Mouse (Mus musculus): ENCODE data around the gene Cerk. TPM values are rescaled to one million over a fixed set of nuclear protein-coding genes. Genes with fewer than 3 reads are reported as not detected.
"Not testable (repeated sequence)": the region's sequence is repeated elsewhere in the genome, so short reads cannot be mapped to it uniquely, and the experiment has no call there.

Cerk gene
- total RNA-seq, 2 experiments from 2014 or later = 22.7 to 41.2 TPM

DNA sequence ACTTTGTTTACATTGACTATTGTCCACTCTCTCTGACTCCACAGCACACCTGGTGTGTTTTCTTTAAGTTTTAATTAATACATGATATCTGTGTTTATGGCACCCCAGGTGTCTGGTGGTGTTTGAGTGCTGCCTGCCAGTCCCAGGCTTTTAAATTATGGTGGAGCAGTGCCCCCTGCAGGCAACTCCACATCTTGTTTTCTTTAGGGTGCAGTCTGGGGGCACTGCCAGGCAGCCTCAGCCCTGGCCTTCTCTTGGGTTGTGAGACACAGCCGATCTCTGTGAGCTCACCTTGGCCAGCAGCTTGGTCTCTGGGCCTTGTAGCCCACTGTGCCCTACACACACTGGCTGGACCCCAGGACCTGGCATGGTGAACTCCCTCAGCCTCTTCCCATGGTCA, 61.6 kb downstream of the Cerk start:
- peak; percentile 77 for ATAC-seq (ENCODE audit: poor library complexity, severe bottlenecking)

DNA sequence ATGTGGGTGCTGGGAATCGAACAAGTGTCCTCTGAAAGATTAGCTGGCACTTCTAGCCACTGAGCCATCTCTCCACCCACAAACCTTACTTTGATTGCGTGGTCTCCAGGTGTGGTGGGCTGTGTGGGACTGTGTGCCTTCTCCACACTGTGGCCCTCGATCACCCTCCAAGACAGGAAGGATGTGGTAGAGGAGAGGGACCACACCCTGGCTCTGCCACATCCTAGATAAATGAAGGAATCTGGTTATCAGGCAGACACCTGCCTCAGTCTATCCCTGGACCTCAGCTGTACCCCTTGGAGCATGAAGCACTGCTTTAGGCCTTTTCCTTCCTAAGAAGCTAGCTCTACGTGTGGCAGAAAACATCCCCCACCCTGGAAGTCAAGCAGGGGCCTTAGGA, 62.5 kb downstream of the Cerk start:
- no peak for ATAC-seq (ENCODE audit: poor library complexity, severe bottlenecking)

DNA sequence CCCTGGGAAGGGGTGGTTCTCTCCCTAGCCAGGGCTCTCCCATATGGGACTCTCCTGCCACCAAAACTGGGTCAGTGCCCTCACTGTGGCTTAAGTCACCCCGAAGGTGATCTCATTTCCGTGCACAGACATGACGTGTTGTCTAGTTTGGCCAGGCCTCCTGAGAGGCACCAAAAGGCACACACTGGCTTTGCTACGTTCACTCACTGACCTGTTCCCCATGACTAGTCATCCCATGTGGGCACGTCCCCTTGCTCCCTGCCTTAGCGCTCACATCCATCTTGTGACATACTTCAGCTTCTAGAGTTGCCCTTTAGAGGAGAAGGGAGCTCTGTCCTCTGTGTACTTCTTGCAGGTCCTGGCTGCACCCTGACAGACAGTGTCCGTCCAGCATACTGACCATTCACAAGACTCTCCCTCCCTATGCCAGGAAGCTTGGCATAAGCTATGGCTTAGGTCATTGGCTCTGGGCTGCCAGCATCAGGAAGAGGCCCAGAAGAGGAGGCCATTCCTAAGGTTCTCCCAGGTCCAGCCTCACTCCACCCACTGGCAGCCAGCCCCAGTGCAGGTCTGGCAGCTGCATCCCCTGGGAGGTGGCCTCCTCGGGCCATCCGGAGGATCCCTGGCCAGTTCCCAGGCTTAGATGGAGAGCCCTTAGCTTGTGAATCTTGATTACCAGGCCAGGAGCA, 63.5 kb downstream of the Cerk start:
- no peak for ATAC-seq (ENCODE audit: poor library complexity, severe bottlenecking)

DNA sequence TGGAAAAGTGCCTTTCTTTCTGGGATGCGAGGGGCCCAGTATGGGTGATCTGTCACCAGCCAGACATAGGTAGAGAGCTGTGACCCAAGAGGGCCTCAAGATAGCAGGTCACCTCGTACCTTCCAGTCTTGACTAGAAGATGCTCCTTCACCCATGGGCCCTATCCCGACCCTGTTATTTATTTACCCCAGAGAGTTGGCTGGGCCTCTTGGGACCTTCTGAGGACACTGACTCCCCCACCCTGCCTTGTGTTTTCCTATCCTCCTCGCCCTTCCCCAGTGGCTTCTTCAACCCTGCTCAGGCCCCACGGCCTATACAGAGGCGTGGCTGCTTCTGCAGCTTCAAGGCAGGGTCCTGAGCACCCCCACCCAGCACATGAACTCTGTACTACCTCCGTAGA, 66.8 kb downstream of the Cerk start:
- no peak for ATAC-seq (ENCODE audit: poor library complexity, severe bottlenecking)

DNA sequence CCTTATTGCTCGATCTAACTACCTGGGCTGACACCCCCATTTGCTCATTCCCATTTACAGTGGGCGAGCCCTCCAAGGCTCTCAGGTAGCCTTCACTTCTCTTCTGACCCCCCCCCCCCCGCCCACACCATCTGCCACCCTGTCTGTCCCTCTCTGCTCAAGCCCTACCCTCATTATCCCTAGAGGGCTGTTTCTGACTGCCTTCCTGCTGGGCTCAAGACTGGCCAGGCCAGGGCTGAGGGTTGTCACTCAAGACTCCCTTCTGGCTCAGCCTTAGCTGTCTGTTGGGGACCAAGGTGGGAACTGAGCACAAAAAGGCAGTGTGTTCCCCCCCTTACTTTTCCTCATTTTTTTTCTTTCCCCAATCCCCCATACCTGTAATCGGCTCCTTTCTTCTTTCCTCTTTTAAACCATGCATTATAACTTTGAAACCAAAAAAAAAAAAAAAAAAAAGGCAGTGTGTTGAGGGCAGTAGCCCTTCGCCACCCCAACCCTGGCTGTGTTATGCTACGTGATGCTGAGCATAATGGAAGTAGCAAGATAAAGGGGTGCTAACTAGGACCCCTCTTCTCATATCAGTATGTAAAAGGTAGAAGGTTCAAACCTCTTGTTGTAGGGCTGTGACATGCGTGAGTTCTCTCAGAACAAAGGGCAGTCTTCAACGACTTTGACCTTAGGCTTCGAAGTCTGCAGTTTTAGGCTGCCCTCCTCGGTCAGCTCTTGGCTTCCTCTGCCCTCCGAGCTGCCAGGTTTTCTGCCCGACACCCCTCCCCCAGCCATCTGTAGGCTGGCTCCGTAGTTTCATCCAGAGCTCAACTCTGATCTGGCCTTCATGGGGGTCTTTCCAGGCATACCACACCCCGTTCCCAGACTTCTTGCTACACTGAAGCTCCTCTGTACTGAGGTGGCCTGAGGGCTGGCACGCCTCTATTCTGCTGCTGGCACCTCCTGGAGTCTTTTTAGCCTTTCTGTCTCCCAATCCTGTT, 68.5 kb downstream of the Cerk start:
- no peak for ATAC-seq (ENCODE audit: poor library complexity, severe bottlenecking)

DNA sequence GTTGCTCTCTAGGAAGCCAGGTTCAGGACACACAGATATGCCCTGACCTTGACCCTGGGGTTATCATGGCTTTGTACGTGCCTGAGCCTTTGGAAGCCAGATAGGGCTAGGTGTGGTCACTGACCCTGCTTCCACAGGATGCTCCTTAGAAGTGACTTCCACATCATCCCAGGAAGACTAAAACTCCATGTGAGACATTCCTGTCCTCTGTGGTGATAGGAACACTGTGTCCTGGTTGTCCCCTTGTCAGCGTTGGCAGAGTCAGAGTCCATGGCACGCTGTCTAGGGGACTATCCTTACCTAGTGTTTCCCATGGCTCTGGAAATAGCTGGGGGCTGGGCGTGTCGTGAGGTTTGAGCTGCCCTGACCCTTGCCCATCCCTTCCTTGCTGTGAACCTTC, 69.5 kb downstream of the Cerk start:
- ATAC-seq (ENCODE audit: poor library complexity, severe bottlenecking) = no peak

DNA sequence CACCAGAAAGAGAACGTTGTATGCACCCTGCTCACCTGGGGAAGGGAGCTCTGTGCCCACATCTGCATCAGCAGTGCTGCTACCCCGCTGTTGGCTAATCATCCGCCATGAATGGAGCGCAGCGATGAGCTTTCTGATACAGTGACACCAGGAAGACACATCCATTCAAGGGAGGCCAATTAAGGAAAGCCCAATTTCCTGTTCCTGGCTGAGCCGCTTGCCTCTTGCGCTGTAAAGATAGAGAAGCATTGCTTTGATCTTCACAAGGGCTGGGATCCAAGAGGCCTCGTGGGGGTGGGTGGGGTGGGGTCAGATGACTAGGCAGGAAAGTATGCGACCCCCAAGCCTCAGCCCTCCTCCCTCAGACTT, 72.6 kb downstream of the Cerk start:
- ATAC-seq (ENCODE audit: poor library complexity, severe bottlenecking) = no peak

DNA sequence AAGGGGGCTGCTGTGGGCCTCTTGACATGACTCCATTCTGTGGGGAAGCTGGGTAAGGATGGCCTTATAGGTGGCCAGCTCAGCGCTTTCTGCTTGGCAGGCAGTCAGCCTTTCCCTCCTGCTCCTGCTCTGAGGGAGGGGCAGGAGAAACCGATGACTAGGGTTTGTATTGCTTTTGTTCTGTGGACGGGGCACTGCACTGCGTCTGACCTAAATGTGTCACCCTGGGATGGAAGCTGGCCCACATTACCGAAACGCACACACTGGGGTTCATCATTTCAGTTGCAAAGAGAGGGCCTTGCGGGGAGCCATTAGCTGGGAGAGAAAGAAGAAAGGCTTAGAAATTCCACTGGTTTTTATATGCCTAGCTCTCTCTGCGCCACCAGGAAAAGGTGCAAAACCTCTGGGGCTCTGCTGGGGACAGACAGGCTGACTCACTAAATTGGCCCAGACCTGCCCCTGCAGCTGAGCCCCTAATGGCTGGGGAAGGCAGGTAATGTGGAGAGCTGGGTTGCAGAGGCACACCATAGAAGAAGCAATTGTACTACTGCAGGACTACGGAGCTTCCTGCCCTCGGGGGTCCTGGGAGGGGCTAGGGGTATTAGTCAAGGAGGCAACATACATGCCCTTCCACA, 73.1 kb downstream of the Cerk start:
- no peak for ATAC-seq (ENCODE audit: poor library complexity, severe bottlenecking)

DNA sequence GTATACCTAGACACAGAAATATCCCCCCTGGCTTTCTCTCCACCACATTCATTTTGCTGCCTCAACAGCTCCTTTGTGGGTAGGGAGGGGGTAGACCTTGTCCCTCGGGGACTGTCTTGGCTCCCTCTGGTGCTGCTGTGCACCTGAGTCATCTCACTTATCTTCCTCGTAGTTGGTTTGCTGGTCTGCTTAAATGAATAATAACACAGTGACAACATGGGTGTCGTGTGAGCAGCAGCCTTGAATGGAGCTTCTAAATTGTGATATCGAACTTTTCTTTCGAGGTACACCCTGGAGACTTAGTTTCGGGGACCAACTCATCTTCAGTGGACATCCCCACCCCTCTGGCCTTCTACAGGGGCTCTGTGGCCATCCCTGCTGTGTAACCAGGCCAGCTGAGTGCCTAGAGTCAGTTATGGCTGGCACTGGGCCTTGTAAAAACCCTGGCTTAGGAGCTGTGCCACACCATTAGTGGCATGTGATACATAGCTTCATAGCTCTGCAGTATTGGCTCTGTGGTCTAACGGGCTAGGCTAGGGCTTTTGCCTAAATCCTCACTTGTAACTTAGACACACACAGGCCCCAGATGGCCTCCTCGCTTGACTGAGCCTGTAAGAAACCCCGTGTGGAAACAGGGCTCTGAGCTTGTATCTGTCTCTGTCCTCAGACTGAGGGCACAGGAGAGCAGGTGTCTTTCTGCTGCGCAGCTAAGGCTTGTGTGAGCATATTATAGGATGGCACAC, 75.4 kb downstream of the Cerk start:
- ATAC-seq (ENCODE audit: poor library complexity, severe bottlenecking) = no peak

DNA sequence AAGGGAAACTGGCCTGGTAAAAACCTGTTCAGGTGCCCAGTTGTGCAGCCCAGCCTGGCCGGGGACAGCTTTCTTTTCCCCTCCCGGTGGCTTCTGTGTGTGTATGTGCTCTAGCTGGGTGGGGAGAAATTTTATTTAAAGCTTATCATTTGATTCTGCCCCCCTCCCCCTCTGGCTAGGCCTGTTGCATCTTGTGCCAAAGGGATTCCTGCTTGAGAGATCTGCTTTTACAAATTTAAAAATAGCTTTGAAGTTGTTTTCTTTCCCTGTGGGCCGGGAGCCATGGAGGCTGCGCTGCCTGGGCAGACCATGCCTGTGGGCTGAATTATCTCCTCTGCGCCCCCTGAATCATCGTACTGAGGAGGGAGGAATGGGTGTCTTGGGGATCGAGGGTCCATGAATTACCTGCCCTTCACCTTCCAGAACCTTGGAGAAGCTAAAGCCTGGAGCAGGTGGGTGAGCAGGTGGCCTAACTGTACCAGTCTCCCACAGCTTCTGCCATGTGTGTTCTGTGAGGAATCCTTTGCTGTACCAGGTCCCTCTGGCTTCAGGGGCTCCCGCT, 76.2 kb downstream of the Cerk start:
- no peak for ATAC-seq (ENCODE audit: poor library complexity, severe bottlenecking)

DNA sequence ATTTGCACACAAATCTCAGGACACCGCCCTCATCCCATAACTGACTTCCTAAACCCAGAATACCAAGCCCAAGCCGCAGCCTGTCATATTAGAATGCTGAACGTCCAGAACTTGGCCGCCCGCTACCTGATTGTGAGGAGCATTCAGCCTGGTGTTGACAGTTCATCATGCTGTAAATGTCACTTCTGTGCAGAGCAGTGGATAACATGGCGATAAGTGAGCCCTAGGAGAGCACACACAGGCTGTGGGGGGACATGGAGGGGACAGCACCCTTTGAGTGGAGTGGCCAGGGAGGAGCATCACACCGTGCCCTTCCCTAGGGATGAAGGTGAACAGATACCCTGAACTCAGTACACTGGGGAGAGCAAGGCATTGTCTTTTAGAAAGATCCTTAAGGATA, 76.7 kb downstream of the Cerk start:
- no peak for ATAC-seq (ENCODE audit: poor library complexity, severe bottlenecking)

DNA sequence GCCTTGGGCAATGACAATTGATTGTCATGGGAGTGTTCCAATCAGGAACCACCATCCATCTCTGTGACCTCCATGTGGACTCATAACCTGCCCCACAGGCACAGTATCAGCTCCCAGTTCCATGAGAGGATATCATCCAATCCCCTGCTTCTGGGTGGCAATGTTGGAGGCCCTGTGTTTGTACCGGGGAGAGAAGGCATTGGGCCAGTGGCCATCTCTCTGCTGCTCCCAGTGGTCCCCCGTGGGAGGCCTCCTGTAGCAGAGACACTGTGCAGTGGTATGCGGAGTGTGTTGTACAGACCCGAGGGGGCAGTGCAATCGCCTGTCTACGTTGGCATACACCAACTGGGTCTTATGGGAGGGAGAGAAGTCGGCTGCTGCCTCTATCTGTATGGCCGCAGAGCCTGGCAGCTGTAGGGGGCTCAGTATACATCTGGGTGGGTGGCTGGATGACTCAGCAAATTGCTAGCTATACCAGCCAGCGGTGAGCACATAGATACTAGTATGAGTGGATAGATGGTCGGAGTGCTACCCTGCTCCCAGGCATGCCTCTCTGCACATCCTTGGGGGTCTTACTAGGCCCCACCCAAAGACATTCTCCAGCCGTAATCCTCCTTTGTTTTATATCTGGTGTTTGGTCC, 78.0 kb downstream of the Cerk start:
- no peak for ATAC-seq (ENCODE audit: poor library complexity, severe bottlenecking)

DNA sequence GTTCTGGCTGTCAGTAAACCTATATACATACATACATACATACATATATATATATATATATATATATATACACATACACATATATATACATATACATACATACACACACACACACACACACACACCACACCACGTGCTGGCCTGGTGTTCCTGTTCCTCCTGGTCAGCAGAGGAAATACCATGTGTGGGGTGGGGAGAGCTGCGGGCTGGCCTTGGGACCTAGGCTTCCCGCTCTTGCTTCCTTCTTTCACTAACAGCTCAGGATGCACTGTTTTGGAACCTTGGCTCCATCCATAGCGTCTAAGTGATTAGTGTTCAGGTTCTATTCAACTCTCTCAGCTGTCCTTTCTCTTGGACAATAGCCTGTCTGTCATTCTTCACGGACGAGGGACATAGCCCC, 80.2 kb downstream of the Cerk start:
- no peak for ATAC-seq (ENCODE audit: poor library complexity, severe bottlenecking)

DNA sequence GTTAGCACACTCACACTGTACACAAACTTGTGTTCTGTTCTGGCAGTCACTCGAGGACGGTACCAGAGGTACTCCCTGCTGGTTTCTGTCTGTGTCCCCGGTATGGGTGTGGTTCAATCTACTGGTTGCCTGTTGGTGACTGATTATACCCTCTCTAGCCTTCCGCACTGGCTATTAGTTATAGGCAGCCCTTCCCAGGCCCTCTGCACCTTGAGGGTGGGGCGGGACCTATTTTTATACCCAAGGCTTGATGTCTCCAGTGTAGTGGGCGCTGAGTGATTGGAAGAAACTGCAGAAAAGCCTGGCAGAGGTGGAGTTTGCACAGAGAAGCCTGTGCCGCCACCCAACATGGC, 80.6 kb downstream of the Cerk start:
- ATAC-seq (ENCODE audit: poor library complexity, severe bottlenecking) = peak; percentile 48

DNA sequence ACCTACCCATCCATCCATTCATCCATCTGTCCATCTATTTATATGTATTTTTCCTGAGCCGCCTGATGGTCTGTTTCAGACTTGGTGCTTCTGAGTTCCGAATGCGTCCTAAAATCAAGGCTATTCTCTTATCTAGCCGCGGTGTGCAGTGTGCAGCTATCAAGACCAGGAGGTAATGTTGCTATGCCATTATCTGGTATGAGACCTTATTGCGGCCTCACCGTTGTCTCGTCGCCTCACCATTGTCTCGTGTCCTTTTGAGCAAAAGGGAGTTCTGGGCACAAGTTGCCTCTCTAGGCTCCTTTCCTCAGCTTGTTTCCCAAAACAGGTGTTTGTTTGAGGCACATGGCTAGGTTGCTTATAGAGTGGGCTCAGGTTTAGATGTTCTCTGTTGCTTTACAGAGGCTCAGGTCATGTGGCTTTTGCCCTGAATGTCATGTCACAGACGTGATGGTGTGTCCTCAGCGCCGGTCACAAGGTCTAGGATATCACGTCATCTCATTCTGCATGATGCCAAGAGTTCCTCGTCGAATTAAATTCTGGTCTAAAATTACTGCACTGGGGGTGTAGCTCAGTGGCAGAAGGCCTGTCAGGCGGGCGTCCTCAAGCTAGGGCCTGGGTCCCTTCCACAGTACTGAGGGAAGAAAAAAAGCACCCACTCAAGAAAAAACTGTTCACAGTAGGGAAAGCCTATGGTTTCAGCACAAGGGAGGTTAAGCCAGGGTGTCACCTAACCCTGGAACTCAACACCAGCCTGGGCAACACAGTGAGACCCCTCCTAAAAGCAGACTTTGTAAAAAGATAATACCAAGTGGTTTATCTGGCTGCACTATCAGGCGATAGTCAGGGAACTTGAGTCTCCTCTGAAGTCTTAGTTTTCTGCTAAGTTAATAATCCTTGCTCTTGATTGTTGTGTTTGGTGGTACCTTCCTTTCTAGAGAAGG, 81.3 kb downstream of the Cerk start:
- peak; percentile 14 for ATAC-seq (ENCODE audit: poor library complexity, severe bottlenecking)

DNA sequence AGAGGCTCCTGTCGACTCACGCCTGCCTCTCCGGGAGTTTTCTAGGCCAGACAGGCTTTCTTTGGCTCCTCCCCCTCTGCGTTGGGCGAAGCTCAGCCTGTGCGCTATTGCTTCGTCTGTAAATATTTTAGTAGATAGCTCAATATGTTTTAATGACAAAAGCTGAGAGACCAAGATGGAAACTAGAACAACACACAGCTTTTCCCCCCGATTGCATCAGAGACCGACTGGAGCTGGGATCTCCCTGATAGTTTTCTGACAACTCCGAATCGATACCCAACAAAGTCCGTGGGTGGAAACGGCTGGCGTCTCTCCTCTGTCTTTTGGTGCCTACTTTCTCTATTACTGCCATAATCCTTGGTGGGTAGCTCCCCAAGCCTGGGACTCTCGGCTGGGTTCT, 83.6 kb downstream of the Cerk start:
- ATAC-seq (ENCODE audit: poor library complexity, severe bottlenecking) = no peak

DNA sequence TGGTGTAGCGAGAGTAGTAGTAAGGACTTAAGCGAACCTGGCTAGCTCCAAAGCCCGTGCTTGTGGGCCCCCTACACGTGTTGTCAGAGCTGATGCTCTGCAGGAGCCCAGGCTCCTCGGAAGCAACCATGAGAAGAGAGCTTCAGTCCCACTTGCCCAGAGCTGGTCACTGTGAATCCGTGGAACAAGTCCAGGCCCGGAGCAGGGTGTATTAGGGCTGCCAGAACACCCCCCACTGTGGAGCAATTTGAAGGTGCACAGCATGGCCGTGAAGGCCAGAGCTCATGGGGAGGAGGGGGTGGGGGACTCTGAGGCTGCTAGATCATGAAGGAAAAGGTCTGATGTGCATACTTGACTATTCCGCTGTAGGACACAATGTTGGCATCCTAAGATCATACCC, 84.4 kb downstream of the Cerk start:
- ATAC-seq (ENCODE audit: poor library complexity, severe bottlenecking) = no peak

DNA sequence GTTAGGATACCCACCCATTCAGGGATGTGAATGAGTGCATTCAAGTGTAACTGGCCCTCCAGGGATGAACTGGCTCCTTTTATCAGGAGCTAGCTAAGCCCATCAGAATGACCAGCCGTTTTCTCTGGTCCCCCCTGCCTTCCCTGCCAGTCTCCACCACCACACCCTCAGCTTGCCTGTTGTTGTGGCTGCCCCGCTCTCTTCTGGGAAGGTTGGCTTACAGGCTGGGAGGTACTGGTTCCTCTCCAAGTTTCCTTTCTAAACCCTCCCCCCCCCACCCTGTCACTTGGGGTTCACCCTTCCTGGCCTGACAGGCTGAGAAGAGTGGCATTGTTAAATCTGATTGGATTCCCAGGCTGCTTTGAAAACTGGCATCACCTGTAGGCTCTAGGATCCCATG, 88.1 kb downstream of the Cerk start:
- no peak for ATAC-seq (ENCODE audit: poor library complexity, severe bottlenecking)

DNA sequence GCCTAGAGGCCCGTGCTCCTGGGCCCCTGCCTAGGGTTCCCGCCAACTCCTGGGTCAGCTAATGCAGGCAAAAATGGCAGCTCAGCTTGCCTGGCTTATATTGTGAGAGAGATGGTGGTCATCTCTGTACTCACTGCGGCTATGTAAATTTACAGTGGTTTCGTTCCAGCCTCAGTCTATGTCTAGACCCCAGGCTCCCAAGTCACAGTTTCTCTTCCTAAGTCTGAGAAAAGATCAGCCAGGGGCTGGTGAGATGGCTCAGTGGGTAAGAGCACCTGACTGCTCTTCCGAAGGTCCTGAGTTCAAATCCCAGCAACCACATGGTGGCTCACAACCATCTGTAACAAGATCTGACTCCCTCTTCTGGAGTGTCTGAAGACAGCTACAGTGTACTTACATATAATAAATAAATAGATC, 89.3 kb downstream of the Cerk start:
- ATAC-seq (ENCODE audit: poor library complexity, severe bottlenecking) = not testable (repeated sequence)
